Mouse (Mus musculus): ENCODE data around the gene Angptl1. TPM values are rescaled to one million over a fixed set of nuclear protein-coding genes. Genes with fewer than 3 reads are reported as not detected.
A peak's percentile ranks its signal among the peaks of the same experiment; 100 is the strongest.

Angptl1 gene
- polyA plus RNA-seq, 1 experiment from 2014 or later, result 2.1 TPM

- Histone ChIP-seq H3K36me3 (peaks cover 2% of the 10 kb centered on the region; the same call in 1 of the 2 replicates), H3K27me3 (no peaks in the 10 kb centered on the region), H3K4me1 (peaks cover 5% of the 10 kb centered on the region), H3K4me3 (replicated peaks) (no peak overlapping the region), H3K9ac (no peak overlapping the region), H3K27ac (no peak overlapping the region), H3K9me3 (replicated peaks) (no peaks in the 10 kb centered on the region), H3K4me2 (no peak overlapping the region)
- 71% methylated on average over 9 of the region's 9 CpGs for WGBS
- no peak for ATAC-seq (replicated peaks; ENCODE audit: low FRiP score)
Measured at GRCm38 (mm10) chr1:156852409-156852808, 14.0 kb downstream of the Angptl1 start.

DNA sequence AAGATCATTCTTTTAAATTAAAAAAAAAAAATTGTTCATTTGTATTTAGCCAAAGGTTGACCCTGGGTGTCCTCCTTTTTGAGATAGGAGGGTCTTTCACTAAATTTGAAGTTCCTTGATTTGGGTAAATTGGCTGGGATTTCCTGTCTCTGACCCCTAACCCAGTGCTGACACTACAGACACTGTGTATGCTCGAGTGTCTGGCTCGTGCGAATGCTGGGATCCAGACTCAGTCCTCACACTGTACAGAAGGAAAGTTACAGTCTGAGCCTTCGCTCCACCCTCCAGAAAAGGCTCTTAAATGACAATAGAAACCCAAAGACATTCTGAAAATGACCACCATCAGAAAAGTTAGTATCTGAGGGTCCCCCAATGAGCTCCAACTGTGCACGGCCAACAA, 14.5 kb downstream of the Angptl1 start:
- Histone ChIP-seq H3K36me3 (peaks cover 2% of the 10 kb centered on the region; the same call in 1 of the 2 replicates), H3K4me3 (replicated peaks) (no peak overlapping the region), H3K9me3 (replicated peaks) (no peaks in the 10 kb centered on the region), H3K9ac (no peak overlapping the region), H3K4me1 (peaks cover 5% of the 10 kb centered on the region), H3K27me3 (no peaks in the 10 kb centered on the region), H3K27ac (no peak overlapping the region), H3K4me2 (no peak overlapping the region)
- 72% methylated on average over 5 of the region's 5 CpGs for WGBS
- ATAC-seq (replicated peaks; ENCODE audit: low FRiP score), result no peak

GRCm38 (mm10) chr1:156854558-156854957, 16.2 kb downstream of the Angptl1 start:
- H3K4me1 ChIP-seq, result peaks cover 5% of the 10 kb centered on the region
- H3K4me3 ChIP-seq (replicated peaks), result no peak overlapping the region
- H3K4me2 ChIP-seq, result no peak overlapping the region
- peaks cover 2% of the 10 kb centered on the region; the same call in 1 of the 2 replicates for H3K36me3 ChIP-seq
- H3K9ac ChIP-seq, result no peak overlapping the region
- ATAC-seq (replicated peaks; ENCODE audit: low FRiP score), result no peak
- H3K27ac ChIP-seq, result no peak overlapping the region
- H3K9me3 ChIP-seq (replicated peaks), result no peaks in the 10 kb centered on the region
- WGBS, result 75% methylated on average over 4 of the region's 4 CpGs
- no peaks in the 10 kb centered on the region for H3K27me3 ChIP-seq

DNA sequence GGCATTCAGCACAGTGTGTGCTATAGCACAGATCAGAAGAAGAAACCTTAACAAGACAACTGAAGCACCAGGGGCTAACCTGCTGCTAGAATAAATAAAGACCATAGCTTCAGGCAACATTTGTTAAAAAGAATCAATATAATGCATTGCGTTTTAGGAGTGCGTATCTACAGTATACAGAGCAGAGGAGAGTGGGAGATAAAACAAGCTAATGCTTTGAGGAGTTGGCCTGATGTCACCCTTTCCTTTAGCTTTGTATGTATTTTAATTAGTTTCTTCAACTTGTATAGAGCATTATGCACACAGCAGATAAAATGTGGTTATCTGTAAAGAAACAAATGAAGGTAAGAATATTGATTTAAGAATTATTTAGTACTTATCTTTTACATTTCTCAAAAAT, 18.3 kb downstream of the Angptl1 start:
- H3K4me2 ChIP-seq, result no peak overlapping the region
- no peak overlapping the region for H3K27ac ChIP-seq
- no peaks in the 10 kb centered on the region for H3K27me3 ChIP-seq
- peaks cover 2% of the 10 kb centered on the region; the same call in 1 of the 2 replicates for H3K36me3 ChIP-seq
- no peak overlapping the region for H3K9ac ChIP-seq
- no peak for ATAC-seq (replicated peaks; ENCODE audit: low FRiP score)
- H3K4me1 ChIP-seq, result peaks cover 5% of the 10 kb centered on the region
- no peak overlapping the region for H3K4me3 ChIP-seq (replicated peaks)
- no peaks in the 10 kb centered on the region for H3K9me3 ChIP-seq (replicated peaks)
- 96% methylated on average over 2 of the region's 2 CpGs for WGBS

- H3K4me1 ChIP-seq, result 0 out of 2 replicates have a peak, but pooled peaks cover 2% of the 10 kb centered on the region
- no peak overlapping the region for H3K4me2 ChIP-seq
- no peak for ATAC-seq (replicated peaks; ENCODE audit: low FRiP score)
- no peaks in the 10 kb centered on the region for H3K27me3 ChIP-seq
- 95% methylated on average over 2 of the region's 2 CpGs for WGBS
- no peak overlapping the region for H3K27ac ChIP-seq
- no peaks in the 10 kb centered on the region for H3K9me3 ChIP-seq (replicated peaks)
- no peak overlapping the region for H3K4me3 ChIP-seq (replicated peaks)
- H3K9ac ChIP-seq, result no peak overlapping the region
- H3K36me3 ChIP-seq, result peaks cover 2% of the 10 kb centered on the region; the same call in 1 of the 2 replicates
Measured at GRCm38 (mm10) chr1:156859156-156859555, 20.8 kb downstream of the Angptl1 start.

DNA sequence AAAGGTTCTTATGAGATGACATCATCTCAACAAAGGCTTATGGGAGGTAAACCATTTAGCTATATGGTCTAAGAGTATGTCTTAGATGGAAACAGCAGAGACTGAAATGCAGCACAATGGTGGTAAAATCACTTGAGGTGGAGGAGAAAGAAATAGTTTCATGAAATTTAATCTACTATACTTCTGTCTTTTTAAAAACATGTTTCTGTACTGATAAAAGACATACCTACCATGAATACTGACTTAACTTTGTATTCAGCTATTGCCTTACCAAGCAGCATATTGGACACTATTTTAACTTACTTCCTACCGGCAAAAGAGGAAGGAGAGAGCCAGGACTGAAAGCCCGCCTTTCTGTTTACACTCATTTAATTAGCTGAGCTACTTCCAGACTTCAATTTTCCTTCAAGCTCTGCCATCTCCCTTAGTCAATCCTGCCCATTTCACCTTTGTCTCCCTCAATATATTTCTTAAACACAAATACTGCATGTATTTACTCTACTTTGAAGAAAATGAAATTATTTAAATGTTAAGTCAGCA, 21.4 kb downstream of the Angptl1 start:
- Histone ChIP-seq H3K36me3 (no peaks in the 10 kb centered on the region), H3K4me3 (replicated peaks) (no peak overlapping the region), H3K4me1 (0 out of 2 replicates have a peak, but pooled peaks cover 7% of the 10 kb centered on the region), H3K4me2 (no peak overlapping the region), H3K27me3 (no peaks in the 10 kb centered on the region), H3K9ac (no peak overlapping the region), H3K27ac (no peak overlapping the region), H3K9me3 (replicated peaks) (no peaks in the 10 kb centered on the region)
- WGBS, result 66% methylated on average over 2 of the region's 2 CpGs
- ATAC-seq (replicated peaks; ENCODE audit: low FRiP score), result no peak

DNA sequence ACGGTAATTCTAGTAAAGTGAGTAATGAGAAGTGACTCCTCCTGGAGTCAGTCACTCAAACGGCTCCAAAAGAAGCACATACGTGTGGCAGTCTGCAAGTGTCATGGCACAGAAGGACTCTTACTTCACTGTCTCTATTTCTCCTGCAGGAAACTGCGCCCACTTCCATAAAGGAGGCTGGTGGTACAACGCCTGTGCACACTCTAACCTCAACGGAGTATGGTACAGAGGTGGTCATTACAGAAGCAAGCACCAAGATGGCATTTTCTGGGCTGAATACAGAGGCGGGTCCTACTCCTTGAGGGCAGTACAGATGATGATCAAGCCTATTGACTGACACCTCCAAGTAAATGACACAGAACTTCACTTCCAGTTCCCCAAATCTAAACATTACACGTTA, 21.9 kb downstream of the Angptl1 start:
- H3K27me3 ChIP-seq, result no peaks in the 10 kb centered on the region
- H3K9ac ChIP-seq, result no peak overlapping the region
- no peaks in the 10 kb centered on the region for H3K36me3 ChIP-seq
- no peak overlapping the region for H3K4me3 ChIP-seq (replicated peaks)
- no peak overlapping the region for H3K4me2 ChIP-seq
- no peaks in the 10 kb centered on the region for H3K9me3 ChIP-seq (replicated peaks)
- ATAC-seq (replicated peaks; ENCODE audit: low FRiP score), result no peak
- WGBS, result 79% methylated on average over 8 of the region's 8 CpGs
- H3K4me1 ChIP-seq, result 0 out of 2 replicates have a peak, but pooled peaks cover 7% of the 10 kb centered on the region
- H3K27ac ChIP-seq, result no peak overlapping the region

DNA sequence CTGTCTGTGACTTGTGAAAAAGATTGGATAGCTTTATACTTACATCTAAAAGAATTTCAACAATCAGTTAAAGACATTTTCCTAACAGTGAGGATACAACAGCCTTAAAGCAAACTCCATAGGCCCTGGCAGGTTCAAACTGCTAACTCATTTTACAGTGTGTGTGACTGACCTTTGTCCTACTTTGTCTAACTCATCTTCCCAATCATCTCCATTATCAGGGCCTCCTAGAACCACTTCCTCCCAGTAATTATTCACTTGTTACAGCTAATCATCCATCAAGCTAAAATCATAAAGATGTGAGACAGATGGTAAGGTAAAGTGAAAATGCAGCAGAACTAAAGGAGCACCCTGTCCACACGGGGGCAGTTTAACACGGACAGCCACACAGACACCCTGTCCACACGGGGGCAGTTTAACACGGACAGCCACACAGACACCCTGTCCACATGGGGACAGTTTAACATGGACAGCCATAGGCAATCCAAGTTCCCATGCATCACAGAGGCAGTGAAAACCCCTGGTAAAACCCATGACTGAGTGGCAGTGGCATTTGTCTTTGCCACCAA, 23.2 kb downstream of the Angptl1 start:
- Histone ChIP-seq H3K9ac (no peak overlapping the region), H3K9me3 (replicated peaks) (no peaks in the 10 kb centered on the region), H3K27ac (no peak overlapping the region), H3K4me1 (0 out of 2 replicates have a peak, but pooled peaks cover 7% of the 10 kb centered on the region), H3K4me2 (no peak overlapping the region), H3K27me3 (no peaks in the 10 kb centered on the region), H3K4me3 (replicated peaks) (no peak overlapping the region), H3K36me3 (no peaks in the 10 kb centered on the region)
- ATAC-seq (replicated peaks; ENCODE audit: low FRiP score), result no peak
- WGBS, result 39% methylated on average over 4 of the region's 4 CpGs

- H3K9ac ChIP-seq, result no peak overlapping the region
- ATAC-seq (replicated peaks; ENCODE audit: low FRiP score), result no peak
- H3K4me2 ChIP-seq, result no peak overlapping the region
Measured at GRCm38 (mm10) chr1:156863726-156864125, 25.4 kb downstream of the Angptl1 start.

DNA sequence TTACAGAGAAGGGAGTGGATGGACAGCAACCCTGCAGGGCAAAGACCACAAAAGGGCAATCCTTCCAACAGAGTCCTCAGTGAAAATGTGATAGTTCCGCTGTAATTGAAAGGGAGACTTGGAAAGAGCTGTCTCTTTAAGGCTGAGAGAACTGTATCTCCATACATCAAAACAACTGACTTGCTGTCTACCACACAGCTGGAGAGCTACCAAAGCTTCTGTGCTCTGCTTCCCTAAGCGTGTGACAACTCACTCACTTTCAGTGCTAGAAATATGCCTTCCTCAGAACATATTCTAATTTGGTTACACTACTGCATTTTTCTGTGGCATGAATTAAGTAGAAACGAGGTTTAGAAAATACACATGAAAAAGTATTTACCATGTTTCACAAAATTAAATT, 25.9 kb downstream of the Angptl1 start:
- Histone ChIP-seq H3K27me3 (no peaks in the 10 kb centered on the region), H3K27ac (peak overlapping the region; percentile 63), H3K4me1 (peaks cover 7% of the 10 kb centered on the region; the same call in 1 of the 2 replicates), H3K4me2 (no peak overlapping the region), H3K4me3 (replicated peaks) (no peak overlapping the region), H3K9ac (no peak overlapping the region), H3K36me3 (no peaks in the 10 kb centered on the region), H3K9me3 (replicated peaks) (no peaks in the 10 kb centered on the region)
- WGBS, result 48% methylated on average over 3 of the region's 3 CpGs
- ATAC-seq (replicated peaks; ENCODE audit: low FRiP score), result no peak

More at GRCm38 (mm10) chr1:156863726-156864125, 25.4 kb downstream of the Angptl1 start:
- Histone ChIP-seq H3K36me3 (no peaks in the 10 kb centered on the region), H3K4me1 (peaks cover 7% of the 10 kb centered on the region; the same call in 1 of the 2 replicates), H3K27ac (peak overlapping the region; percentile 63; the same call in 1 of the 2 replicates), H3K27me3 (no peaks in the 10 kb centered on the region), H3K4me3 (replicated peaks) (no peak overlapping the region), H3K9me3 (replicated peaks) (no peaks in the 10 kb centered on the region)
- WGBS, result 71% methylated on average over 3 of the region's 3 CpGs

GRCm38 (mm10) chr1:156870028-156870427, 31.7 kb downstream of the Angptl1 start:
- 92% methylated on average over 5 of the region's 5 CpGs for WGBS
- H3K36me3 ChIP-seq, result peaks cover 7% of the 10 kb centered on the region; the same call in 1 of the 2 replicates
- ATAC-seq (replicated peaks; ENCODE audit: low FRiP score), result no peak

DNA sequence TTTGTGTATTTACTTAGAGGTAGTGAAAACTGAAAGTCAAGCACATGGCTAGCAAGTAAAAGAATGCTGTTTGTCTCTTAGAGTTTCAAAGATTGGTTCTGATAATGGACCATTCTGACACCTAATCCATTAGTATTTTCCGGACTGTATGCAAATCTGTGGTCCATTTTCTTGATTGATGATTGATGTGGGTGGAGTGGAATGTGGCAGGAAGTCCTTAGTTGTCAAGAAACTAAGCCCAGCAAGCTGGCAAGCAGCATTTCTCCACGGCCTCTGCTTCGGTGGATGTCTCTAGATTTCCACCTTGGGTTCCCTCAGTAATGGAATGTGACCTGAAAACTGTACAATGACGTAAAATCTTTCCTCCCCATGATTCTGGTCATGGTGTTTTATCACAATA, 32.3 kb downstream of the Angptl1 start:
- Histone ChIP-seq H3K4me1 (no peaks in the 10 kb centered on the region; the same call in 1 of the 2 replicates), H3K9me3 (replicated peaks) (no peaks in the 10 kb centered on the region), H3K4me3 (replicated peaks) (no peak overlapping the region), H3K27me3 (no peaks in the 10 kb centered on the region), H3K36me3 (peaks cover 7% of the 10 kb centered on the region; the same call in 1 of the 2 replicates), H3K9ac (no peak overlapping the region), H3K27ac (no peak overlapping the region), H3K4me2 (no peak overlapping the region)
- WGBS, result 83% methylated on average over 4 of the region's 4 CpGs
- ATAC-seq (replicated peaks; ENCODE audit: low FRiP score), result no peak

More at GRCm38 (mm10) chr1:156870028-156870427, 31.7 kb downstream of the Angptl1 start:
- H3K4me1 ChIP-seq, result no peaks in the 10 kb centered on the region; the same call in 1 of the 2 replicates
- no peaks in the 10 kb centered on the region for H3K27me3 ChIP-seq
- H3K4me3 ChIP-seq (replicated peaks), result no peak overlapping the region
- H3K27ac ChIP-seq, result no peak overlapping the region
- no peak overlapping the region for H3K4me2 ChIP-seq
- no peaks in the 10 kb centered on the region for H3K9me3 ChIP-seq (replicated peaks)
- H3K9ac ChIP-seq, result no peak overlapping the region
